Mouse (Mus musculus) liver, embryonic 16.5 days (tissue): ENCODE measurements around the gene Rpusd3. TPM values are rescaled to one million over a fixed set of nuclear protein-coding genes. Genes with fewer than 3 reads are reported as not detected.

Source experiments
- ATAC-seq: fragments of 200-750 bp; cut with Nextera tagmentation; 2 replicates; pipeline ENCODE4 v1.8.0; 2017; ENCODE audit warnings: low read depth, mild to moderate bottlenecking, moderate number of reproducible peaks, moderate library complexity
- H3K27ac ChIP-seq: fragments of 300-500 bp; sonication (generic); 2 replicates; pipeline ENCODE4 v1.5.1; 2014; ENCODE audit warnings: mild to moderate bottlenecking, low read length
- H3K27me3 ChIP-seq: fragments of 300-500 bp; sonication (generic); 2 replicates; pipeline ENCODE4 v1.6.1; 2014; ENCODE audit warnings: low read depth, low read length, mixed read lengths; ENCODE audit not compliant: control insufficient read depth, insufficient read depth
- H3K36me3 ChIP-seq: fragments of 300-500 bp; sonication (generic); 2 replicates; pipeline ENCODE4 v1.6.1; 2014; ENCODE audit warnings: mild to moderate bottlenecking; ENCODE audit not compliant: control insufficient read depth, insufficient read depth
- H3K4me1 ChIP-seq: fragments of 300-500 bp; sonication (generic); 2 replicates; pipeline ENCODE4 v1.6.1; 2014; ENCODE audit warnings: low read depth, low read length, mixed read lengths; ENCODE audit not compliant: control insufficient read depth
- H3K4me2 ChIP-seq: fragments of 300-500 bp; sonication (generic); 2 replicates; pipeline ENCODE4 v1.6.1; 2014; ENCODE audit warnings: low read depth, low read length, mixed read lengths
- H3K4me3 ChIP-seq: fragments of 300-500 bp; sonication (generic); 2 replicates; pipeline ENCODE4 v1.5.1; 2014; ENCODE audit warnings: low read depth, mild to moderate bottlenecking, low read length
- H3K9ac ChIP-seq: fragments of 300-500 bp; sonication (generic); 2 replicates; pipeline ENCODE4 v1.6.1; 2014; ENCODE audit warnings: low read depth, low read length
- H3K9me3 ChIP-seq: fragments of 300-500 bp; sonication (generic); replicated peaks from 2 replicates; pipeline ENCODE4 v1.6.1; 2016; ENCODE audit warnings: low read length; ENCODE audit not compliant: control insufficient read depth
- WGBS: fragments of 180-500 bp; shearing (Covaris S2); extraction: QIAGEN DNeasy Blood & Tissue Kit; methylation state at CpG from one replicate; pipeline ENCODE4 v1.1.7; 2014; ENCODE audit not compliant: insufficient replicate concordance; 5-methylcytosine and 5-hydroxymethylcytosine counted together
- polyA plus RNA-seq: library from polyadenylated mRNA; unstranded; fragments of >200 nt; fragmentation: Nextera tagmentation; extraction: Ambion mirVana; gene quantifications from 2 replicates; pipeline ENCODE4 v1.2.1, GENCODE M21; 2015

The Rpusd3 gene
- 11.8 and 12.1 TPM in 2 replicates for polyA plus RNA-seq

- Histone ChIP-seq H3K27ac (peak within 1 kb of the TSS; percentile 46), H3K9ac (peak within 1 kb of the TSS; percentile 83), H3K27me3 (no peaks in the 10 kb centered on the region), H3K4me2 (peak within 1 kb of the TSS; percentile 94), H3K36me3 (no peaks in the 10 kb centered on the region), H3K4me1 (peaks cover 16% of the 10 kb centered on the region), H3K4me3 (peak within 1 kb of the TSS; percentile 77), H3K9me3 (no peaks in the 10 kb centered on the region)
- peak; percentile 99 for ATAC-seq
- WGBS = under 1% methylated on average over 25 of the region's 25 CpGs
Measured at GRCm38 (mm10) chr6:113419199-113419587, at the start of gene Rpusd3. TSS of gene Rpusd3 (minus strand) at chr6:113419340.

GRCm38 (mm10) chr6:113468512-113468911 is 49.4 kb upstream of the Rpusd3 start:
- WGBS = 70% methylated on average over 3 of the region's 3 CpGs
- Histone ChIP-seq H3K4me1 (peaks cover 8% of the 10 kb centered on the region), H3K4me2 (no peak overlapping the region), H3K27me3 (peaks cover 20% of the 10 kb centered on the region), H3K36me3 (no peaks in the 10 kb centered on the region), H3K9ac (no peak overlapping the region; the same call in 1 of the 2 replicates), H3K4me3 (no peak overlapping the region), H3K9me3 (no peaks in the 10 kb centered on the region), H3K27ac (no peak overlapping the region)
- ATAC-seq = no peak

GRCm38 (mm10) chr6:113465602-113466001 is 46.5 kb upstream of the Rpusd3 start:
- Histone ChIP-seq H3K4me3 (no peak overlapping the region), H3K9ac (no peak overlapping the region), H3K27me3 (peaks cover 13% of the 10 kb centered on the region), H3K4me2 (no peak overlapping the region), H3K36me3 (no peaks in the 10 kb centered on the region), H3K9me3 (no peaks in the 10 kb centered on the region), H3K4me1 (peaks cover 8% of the 10 kb centered on the region), H3K27ac (no peak overlapping the region)
- WGBS = 57% methylated on average over 5 of the region's 5 CpGs
- ATAC-seq = no peak

GRCm38 (mm10) chr6:113464040-113464439 is 44.9 kb upstream of the Rpusd3 start:
- Histone ChIP-seq H3K27ac (no peak overlapping the region), H3K4me3 (no peak overlapping the region), H3K9me3 (no peaks in the 10 kb centered on the region), H3K36me3 (no peaks in the 10 kb centered on the region), H3K27me3 (no peaks in the 10 kb centered on the region), H3K4me2 (no peak overlapping the region), H3K9ac (no peak overlapping the region), H3K4me1 (no peaks in the 10 kb centered on the region; the same call in none of the 2 replicates)
- ATAC-seq = no peak
- WGBS = 54% methylated on average over 7 of the region's 7 CpGs

GRCm38 (mm10) chr6:113458635-113459034 is 39.5 kb upstream of the Rpusd3 start:
- no peaks in the 10 kb centered on the region for H3K27me3 ChIP-seq
- H3K9me3 ChIP-seq = no peaks in the 10 kb centered on the region
- 54% methylated on average over 10 of the region's 10 CpGs for WGBS
- H3K4me1 ChIP-seq = no peaks in the 10 kb centered on the region
- no peaks in the 10 kb centered on the region for H3K36me3 ChIP-seq
- ATAC-seq = no peak
- no peak overlapping the region for H3K9ac ChIP-seq
- no peak overlapping the region for H3K4me2 ChIP-seq
- no peak overlapping the region for H3K27ac ChIP-seq
- no peak overlapping the region for H3K4me3 ChIP-seq

- WGBS = 19% methylated on average over 10 of the region's 10 CpGs
- Histone ChIP-seq H3K9ac (no peak within 1 kb of the TSS), H3K4me2 (no peak within 1 kb of the TSS), H3K4me3 (no peak within 1 kb of the TSS), H3K27me3 (no peaks in the 10 kb centered on the region), H3K36me3 (no peaks in the 10 kb centered on the region), H3K9me3 (no peaks in the 10 kb centered on the region), H3K4me1 (no peaks in the 10 kb centered on the region), H3K27ac (no peak within 1 kb of the TSS)
- no peak for ATAC-seq
Measured at GRCm38 (mm10) chr6:113457952-113458534, 38.9 kb upstream of the Rpusd3 start, which contains the start of gene Il17re. TSS of gene Il17re (plus strand) at chr6:113458484.

GRCm38 (mm10) chr6:113455007-113455406 is 35.9 kb upstream of the Rpusd3 start:
- Histone ChIP-seq H3K27me3 (no peaks in the 10 kb centered on the region), H3K27ac (no peak overlapping the region), H3K4me1 (no peaks in the 10 kb centered on the region), H3K9me3 (no peaks in the 10 kb centered on the region), H3K4me2 (no peak overlapping the region), H3K36me3 (no peaks in the 10 kb centered on the region), H3K9ac (no peak overlapping the region), H3K4me3 (no peak overlapping the region)
- WGBS = 28% methylated on average over 5 of the region's 5 CpGs
- ATAC-seq = no peak

- no peak overlapping the region for H3K4me2 ChIP-seq
- no peak overlapping the region for H3K4me3 ChIP-seq
- H3K9ac ChIP-seq = no peak overlapping the region
- peaks cover 12% of the 10 kb centered on the region for H3K36me3 ChIP-seq
- no peak overlapping the region for H3K27ac ChIP-seq
- 78% methylated on average over 2 of the region's 2 CpGs for WGBS
- no peaks in the 10 kb centered on the region for H3K4me1 ChIP-seq
- ATAC-seq = no peak
- no peaks in the 10 kb centered on the region for H3K9me3 ChIP-seq
- no peaks in the 10 kb centered on the region for H3K27me3 ChIP-seq
Measured at GRCm38 (mm10) chr6:113451839-113452238, 32.7 kb upstream of the Rpusd3 start.

- ATAC-seq = no peak
- H3K36me3 ChIP-seq = peaks cover 12% of the 10 kb centered on the region
- H3K27ac ChIP-seq = no peak overlapping the region
- H3K4me1 ChIP-seq = peaks cover 10% of the 10 kb centered on the region
- H3K4me2 ChIP-seq = no peak overlapping the region
- H3K4me3 ChIP-seq = no peak overlapping the region
- H3K27me3 ChIP-seq = no peaks in the 10 kb centered on the region
- H3K9ac ChIP-seq = no peak overlapping the region
- H3K9me3 ChIP-seq = no peaks in the 10 kb centered on the region
- 73% methylated on average over 4 of the region's 4 CpGs for WGBS
Measured at GRCm38 (mm10) chr6:113447639-113448038, 28.5 kb upstream of the Rpusd3 start.
